Mouse (Mus musculus) midbrain, embryonic 15.5 days (tissue): Measurements from ENCODE around the gene Csnk1e. TPM values are rescaled to one million over a fixed set of nuclear protein-coding genes. Genes with fewer than 3 reads are reported as not detected.
A peak's percentile ranks its signal among the peaks of the same experiment; 100 is the strongest.

ENCODE experiments used
- ATAC-seq: fragments of 200-750 bp; cut with Nextera tagmentation; replicated peaks from 2 replicates; pipeline ENCODE4 v1.8.0; 2017; ENCODE audit warnings: moderate TSS enrichment
- H3K27ac ChIP-seq: fragments of 300-500 bp; sonication (generic); 2 replicates; pipeline ENCODE4 v1.5.1; 2015; ENCODE audit warnings: mild to moderate bottlenecking, inconsistent platforms
- H3K27me3 ChIP-seq: fragments of 300-500 bp; sonication (generic); replicated peaks from 2 replicates; pipeline ENCODE4 v1.6.1; 2015; ENCODE audit warnings: inconsistent platforms
- H3K36me3 ChIP-seq: fragments of 300-500 bp; sonication (generic); replicated peaks from 2 replicates; pipeline ENCODE4 v1.6.1; 2015; ENCODE audit warnings: inconsistent platforms
- H3K4me1 ChIP-seq: fragments of 300-500 bp; sonication (generic); 2 replicates; pipeline ENCODE4 v1.6.1; 2015; ENCODE audit warnings: inconsistent platforms
- H3K4me2 ChIP-seq: fragments of 300-500 bp; sonication (generic); 2 replicates; pipeline ENCODE4 v1.6.1; 2015; ENCODE audit warnings: inconsistent platforms, mild to moderate bottlenecking, moderate library complexity
- H3K4me3 ChIP-seq: fragments of 300-500 bp; sonication (generic); 2 replicates; pipeline ENCODE4 v1.5.1; 2015; ENCODE audit warnings: mild to moderate bottlenecking, inconsistent platforms
- H3K9ac ChIP-seq: fragments of 300-500 bp; sonication (generic); 2 replicates; pipeline ENCODE4 v1.6.1; 2015; ENCODE audit warnings: mild to moderate bottlenecking, inconsistent platforms
- H3K9me3 ChIP-seq: fragments of 300-500 bp; sonication (generic); 2 replicates; pipeline ENCODE4 v1.6.1; 2016; ENCODE audit warnings: inconsistent platforms
- WGBS: fragments of 180-500 bp; shearing (Covaris S2); methylation state at CpG from one replicate; pipeline ENCODE4 v1.1.7; 2015; ENCODE audit warnings: mixed read lengths; 5-methylcytosine and 5-hydroxymethylcytosine counted together
- polyA plus RNA-seq: library from polyadenylated mRNA; unstranded; fragments of >200 nt; fragmentation: Nextera tagmentation; extraction: Ambion mirVana; gene quantifications from 2 replicates; pipeline ENCODE4 v1.2.1, GENCODE M21; 2015

Csnk1e gene
- polyA plus RNA-seq, 1 experiment from 2014 or later = 284 TPM

GRCm38 (mm10) chr15:79441331-79442256, 13.8 kb downstream of the Csnk1e start:
- Histone ChIP-seq H3K4me3 (peak overlapping the region; percentile 98), H3K4me2 (peak overlapping the region; percentile 88), H3K36me3 (no peaks in the 10 kb centered on the region; the same call in 1 of the 2 replicates), H3K27me3 (no peaks in the 10 kb centered on the region), H3K4me1 (peaks cover 51% of the 10 kb centered on the region), H3K9ac (peak overlapping the region; percentile 100), H3K27ac (peak overlapping the region; percentile 97), H3K9me3 (no peaks in the 10 kb centered on the region)
- ATAC-seq = peak; percentile 72
- 0% methylated on average over 69 of the region's 107 CpGs for WGBS

GRCm38 (mm10) chr15:79440651-79441330, 14.6 kb downstream of the Csnk1e start:
- Histone ChIP-seq H3K4me3 (peak overlapping the region; percentile 98), H3K4me1 (peaks cover 59% of the 10 kb centered on the region), H3K4me2 (peak overlapping the region; percentile 88), H3K36me3 (no peaks in the 10 kb centered on the region; the same call in 1 of the 2 replicates), H3K9ac (peak overlapping the region; percentile 100), H3K27me3 (no peaks in the 10 kb centered on the region), H3K9me3 (no peaks in the 10 kb centered on the region), H3K27ac (peak overlapping the region; percentile 97)
- ATAC-seq = peak; percentile 43
- 10% methylated on average over 11 of the region's 11 CpGs for WGBS

GRCm38 (mm10) chr15:79440223-79440622, 15.1 kb downstream of the Csnk1e start:
- Histone ChIP-seq H3K36me3 (no peaks in the 10 kb centered on the region; the same call in 1 of the 2 replicates), H3K27me3 (no peaks in the 10 kb centered on the region), H3K9me3 (no peaks in the 10 kb centered on the region), H3K4me1 (peaks cover 64% of the 10 kb centered on the region), H3K4me2 (peak overlapping the region; percentile 88), H3K9ac (peak overlapping the region; percentile 100), H3K4me3 (peak overlapping the region; percentile 98), H3K27ac (peak overlapping the region; percentile 97; the same call in 1 of the 2 replicates)
- no peak for ATAC-seq
- 71% methylated on average over 4 of the region's 4 CpGs for WGBS

- Histone ChIP-seq H3K27me3 (no peaks in the 10 kb centered on the region), H3K9me3 (no peaks in the 10 kb centered on the region), H3K4me2 (peak overlapping the region; percentile 88), H3K36me3 (no peaks in the 10 kb centered on the region; the same call in 1 of the 2 replicates), H3K4me1 (peaks cover 67% of the 10 kb centered on the region), H3K4me3 (peak overlapping the region; percentile 98; the same call in 1 of the 2 replicates), H3K9ac (peak overlapping the region; percentile 100), H3K27ac (no peak overlapping the region)
- WGBS = 82% methylated on average over 4 of the region's 4 CpGs
- ATAC-seq = no peak
These were observed 16.0 kb downstream of the Csnk1e start for GRCm38 (mm10) chr15:79439386-79439785.

GRCm38 (mm10) chr15:79438816-79439215, 16.6 kb downstream of the Csnk1e start:
- H3K9ac ChIP-seq = peak overlapping the region; percentile 100; the same call in 1 of the 2 replicates
- peak overlapping the region; percentile 88 for H3K4me2 ChIP-seq
- H3K27ac ChIP-seq = no peak overlapping the region
- no peak for ATAC-seq
- peak overlapping the region; percentile 98; the same call in 1 of the 2 replicates for H3K4me3 ChIP-seq
- no peaks in the 10 kb centered on the region for H3K9me3 ChIP-seq
- WGBS = 87% methylated on average over 8 of the region's 8 CpGs
- H3K27me3 ChIP-seq = no peaks in the 10 kb centered on the region
- peaks cover 67% of the 10 kb centered on the region for H3K4me1 ChIP-seq
- H3K36me3 ChIP-seq = peaks cover 3% of the 10 kb centered on the region; the same call in 1 of the 2 replicates

- ATAC-seq = no peak
- Histone ChIP-seq H3K27me3 (no peaks in the 10 kb centered on the region), H3K36me3 (peaks cover 3% of the 10 kb centered on the region; the same call in 1 of the 2 replicates), H3K27ac (no peak overlapping the region), H3K4me1 (peaks cover 67% of the 10 kb centered on the region), H3K4me2 (peak overlapping the region; percentile 88), H3K4me3 (no peak overlapping the region), H3K9me3 (no peaks in the 10 kb centered on the region), H3K9ac (no peak overlapping the region)
- 83% methylated on average over 6 of the region's 6 CpGs for whole genome bisulfite sequencing
These were observed 17.1 kb downstream of the Csnk1e start for GRCm38 (mm10) chr15:79438209-79438810.

- Histone ChIP-seq H3K4me3 (no peak overlapping the region), H3K4me1 (peaks cover 70% of the 10 kb centered on the region), H3K36me3 (peaks cover 3% of the 10 kb centered on the region; the same call in 1 of the 2 replicates), H3K9me3 (no peaks in the 10 kb centered on the region), H3K4me2 (no peak overlapping the region), H3K27ac (no peak overlapping the region), H3K27me3 (no peaks in the 10 kb centered on the region), H3K9ac (no peak overlapping the region)
- WGBS = 89% methylated on average over 12 of the region's 12 CpGs
- ATAC-seq = no peak
These were observed 17.7 kb downstream of the Csnk1e start for GRCm38 (mm10) chr15:79437541-79438208.

- no peaks in the 10 kb centered on the region for H3K9me3 ChIP-seq
- no peak for ATAC-seq
- no peak overlapping the region for H3K9ac ChIP-seq
- H3K27ac ChIP-seq = no peak overlapping the region
- H3K4me3 ChIP-seq = no peak overlapping the region
- 50% methylated on average over 7 of the region's 7 CpGs for WGBS
- H3K27me3 ChIP-seq = no peaks in the 10 kb centered on the region
- no peak overlapping the region for H3K4me2 ChIP-seq
- peaks cover 3% of the 10 kb centered on the region; the same call in 1 of the 2 replicates for H3K36me3 ChIP-seq
- peaks cover 65% of the 10 kb centered on the region for H3K4me1 ChIP-seq
These were observed 18.9 kb downstream of the Csnk1e start for GRCm38 (mm10) chr15:79436481-79436921.

GRCm38 (mm10) chr15:79435191-79435671, 20.1 kb downstream of the Csnk1e start:
- H3K36me3 ChIP-seq = peaks cover 8% of the 10 kb centered on the region; the same call in 1 of the 2 replicates

GRCm38 (mm10) chr15:79432892-79433291, 22.5 kb downstream of the Csnk1e start:
- Histone ChIP-seq H3K4me1 (peaks cover 37% of the 10 kb centered on the region), H3K9me3 (no peaks in the 10 kb centered on the region), H3K27ac (0 out of 2 replicates have a peak overlapping the region, but pooled peaks have one; percentile 17), H3K27me3 (no peaks in the 10 kb centered on the region), H3K4me3 (no peak overlapping the region), H3K9ac (no peak overlapping the region), H3K36me3 (peaks cover 16% of the 10 kb centered on the region; the same call in 1 of the 2 replicates), H3K4me2 (peak overlapping the region; percentile 3; the same call in 1 of the 2 replicates)
- 35% methylated on average over 21 of the region's 21 CpGs for WGBS
- no peak for ATAC-seq

More at GRCm38 (mm10) chr15:79435191-79435671, 20.1 kb downstream of the Csnk1e start:
- Histone ChIP-seq H3K4me1 (peaks cover 60% of the 10 kb centered on the region), H3K27ac (no peak overlapping the region), H3K9ac (no peak overlapping the region), H3K4me2 (no peak overlapping the region), H3K27me3 (no peaks in the 10 kb centered on the region), H3K9me3 (no peaks in the 10 kb centered on the region), H3K4me3 (no peak overlapping the region)
- 26% methylated on average over 7 of the region's 7 CpGs for WGBS
- ATAC-seq = no peak

GRCm38 (mm10) chr15:79432328-79432727, 23.0 kb downstream of the Csnk1e start:
- H3K4me1 ChIP-seq = peaks cover 31% of the 10 kb centered on the region
- H3K9ac ChIP-seq = no peak overlapping the region
- H3K4me2 ChIP-seq = no peak overlapping the region
- no peak for ATAC-seq
- H3K4me3 ChIP-seq = no peak overlapping the region
- no peaks in the 10 kb centered on the region for H3K27me3 ChIP-seq
- peaks cover 18% of the 10 kb centered on the region; the same call in 1 of the 2 replicates for H3K36me3 ChIP-seq
- H3K9me3 ChIP-seq = no peaks in the 10 kb centered on the region
- 86% methylated on average over 11 of the region's 11 CpGs for WGBS
- no peak overlapping the region for H3K27ac ChIP-seq
